Mouse (Mus musculus): ENCODE measurements around the gene Gm20388. TPM values are rescaled to one million over a fixed set of nuclear protein-coding genes. Genes with fewer than 3 reads are reported as not detected.

The Gm20388 gene
- polyA plus RNA-seq, 1 experiment from 2014 or later: not detected

GRCm38 (mm10) chr8:122574667-122575251, 2664.1 kb downstream of the Gm20388 start:
- Histone ChIP-seq H3K4me2 (peak overlapping the region; percentile 95), H3K9me3 (replicated peaks) (no peaks in the 10 kb centered on the region), H3K9ac (no peak overlapping the region), H3K27ac (peak overlapping the region; percentile 24), H3K4me1 (replicated peaks) (peaks cover 44% of the 10 kb centered on the region), H3K27me3 (no peaks in the 10 kb centered on the region), H3K4me3 (peak overlapping the region; percentile 80; the same call in 1 of the 2 replicates), H3K36me3 (peaks cover 36% of the 10 kb centered on the region)
- no peak for ATAC-seq (replicated peaks; ENCODE audit: insufficient number of reproducible peaks, insufficient read depth, low FRiP score, low read depth)
- 27% methylated on average over 10 of the region's 10 CpGs for WGBS

- H3K9me3 ChIP-seq (replicated peaks): no peaks in the 10 kb centered on the region
- H3K27ac ChIP-seq: peak overlapping the region; percentile 24
- peak overlapping the region; percentile 80 for H3K4me3 ChIP-seq
- 0 out of 2 replicates have a peak overlapping the region, but pooled peaks have one; percentile 81 for H3K9ac ChIP-seq
- WGBS: 68% methylated on average over 8 of the region's 8 CpGs
- H3K27me3 ChIP-seq: no peaks in the 10 kb centered on the region
- peaks cover 45% of the 10 kb centered on the region for H3K4me1 ChIP-seq (replicated peaks)
- ATAC-seq (replicated peaks; ENCODE audit: insufficient number of reproducible peaks, insufficient read depth, low FRiP score, low read depth): no peak
- peaks cover 31% of the 10 kb centered on the region for H3K36me3 ChIP-seq
- H3K4me2 ChIP-seq: peak overlapping the region; percentile 95
Measured at GRCm38 (mm10) chr8:122575286-122575685, 2664.6 kb downstream of the Gm20388 start.

DNA sequence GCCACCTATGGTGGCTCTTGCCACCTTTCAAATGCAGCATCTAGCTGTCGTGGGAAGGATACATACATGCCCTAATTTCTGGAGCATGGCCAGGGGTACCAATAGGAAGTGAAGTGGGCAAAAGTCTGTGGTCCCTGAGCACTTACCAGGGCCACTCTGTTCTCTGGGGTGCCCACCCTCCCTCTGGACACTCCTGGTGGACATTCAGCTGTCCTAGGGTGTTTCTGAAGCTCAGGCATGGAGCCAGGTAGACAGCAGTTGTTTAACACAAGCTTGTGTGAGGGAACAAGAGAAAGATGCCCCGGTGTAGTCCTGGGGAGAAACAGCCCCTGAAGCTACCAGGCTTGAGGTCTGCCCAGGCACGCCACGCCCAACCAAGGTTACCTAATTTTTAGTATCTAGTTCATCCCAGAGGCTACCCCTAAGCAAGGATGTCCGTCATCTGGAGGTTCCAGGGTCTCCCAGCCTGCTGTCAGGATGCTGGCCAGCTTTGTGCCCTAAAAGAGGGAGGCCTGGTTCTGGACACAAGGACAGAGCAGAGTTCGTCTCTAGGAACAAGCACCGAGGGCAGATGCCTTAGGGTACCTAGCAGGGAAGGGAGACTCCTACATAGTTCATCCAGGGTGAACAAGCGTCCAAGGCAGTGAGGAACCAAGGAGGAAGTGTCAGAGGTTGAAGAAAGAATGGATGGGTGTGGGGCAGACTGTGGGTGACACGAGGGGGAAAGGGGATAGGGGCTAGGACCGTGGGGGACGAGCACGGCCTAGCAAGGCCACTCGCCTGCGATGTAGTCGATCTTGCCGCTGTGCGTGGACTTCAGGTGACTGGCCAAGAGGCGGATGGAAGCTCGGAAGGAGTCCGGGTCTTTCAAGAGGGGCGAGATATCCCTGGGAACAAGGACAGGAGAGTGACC, 2665.3 kb downstream of the Gm20388 start:
- 17% methylated on average over 21 of the region's 21 CpGs for WGBS
- H3K9ac ChIP-seq: peak overlapping the region; percentile 81
- H3K4me2 ChIP-seq: peak overlapping the region; percentile 95
- peak; percentile 16; the same call in 1 of the 2 replicates for ATAC-seq (replicated peaks; ENCODE audit: insufficient number of reproducible peaks, insufficient read depth, low FRiP score, low read depth)
- H3K4me3 ChIP-seq: peak overlapping the region; percentile 80
- no peaks in the 10 kb centered on the region for H3K9me3 ChIP-seq (replicated peaks)
- H3K27me3 ChIP-seq: no peaks in the 10 kb centered on the region
- peaks cover 45% of the 10 kb centered on the region for H3K4me1 ChIP-seq (replicated peaks)
- H3K27ac ChIP-seq: peak overlapping the region; percentile 64
- peaks cover 24% of the 10 kb centered on the region for H3K36me3 ChIP-seq

DNA sequence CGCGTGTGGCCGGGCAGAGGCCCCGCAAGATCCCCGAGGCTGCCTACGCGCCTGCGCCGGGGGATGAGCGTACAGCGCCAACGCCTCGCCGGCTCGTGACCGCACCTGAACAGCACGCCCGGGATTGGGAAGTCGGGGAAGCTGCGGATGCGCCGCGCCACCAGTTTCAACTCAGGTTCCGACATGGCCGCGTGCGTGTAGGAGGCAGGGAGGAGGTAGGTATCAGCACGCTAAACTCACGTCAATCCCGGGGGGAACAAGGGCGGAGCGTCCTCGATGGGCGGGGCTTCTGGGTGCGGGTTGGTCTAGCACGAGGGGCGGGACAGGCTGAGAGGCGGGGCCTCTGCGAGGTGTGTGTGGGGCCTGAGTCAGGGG, 2666.0 kb downstream of the Gm20388 start, which contains the start of gene Aprt:
TSS of gene Aprt (minus strand) at position 262 of the 375 bp plus-strand sequence.
- Histone ChIP-seq H3K27ac (peak within 1 kb of the TSS; percentile 64), H3K9me3 (replicated peaks) (no peaks in the 10 kb centered on the region), H3K4me3 (peak within 1 kb of the TSS; percentile 80), H3K4me1 (replicated peaks) (peaks cover 45% of the 10 kb centered on the region), H3K27me3 (no peaks in the 10 kb centered on the region), H3K36me3 (peaks cover 17% of the 10 kb centered on the region), H3K4me2 (peak within 1 kb of the TSS; percentile 95), H3K9ac (peak within 1 kb of the TSS; percentile 81)
- WGBS: under 1% methylated on average over 39 of the region's 39 CpGs
- peak; percentile 89 for ATAC-seq (replicated peaks; ENCODE audit: insufficient number of reproducible peaks, insufficient read depth, low FRiP score, low read depth)

GRCm38 (mm10) chr8:122577116-122577515, 2666.5 kb downstream of the Gm20388 start:
- peak overlapping the region; percentile 64; the same call in 1 of the 2 replicates for H3K27ac ChIP-seq
- no peaks in the 10 kb centered on the region for H3K27me3 ChIP-seq
- peak overlapping the region; percentile 80 for H3K4me3 ChIP-seq
- 47% methylated on average over 10 of the region's 10 CpGs for WGBS
- H3K4me1 ChIP-seq (replicated peaks): peaks cover 45% of the 10 kb centered on the region
- H3K36me3 ChIP-seq: peaks cover 13% of the 10 kb centered on the region
- no peaks in the 10 kb centered on the region for H3K9me3 ChIP-seq (replicated peaks)
- 0 out of 2 replicates have a peak overlapping the region, but pooled peaks have one; percentile 26 for H3K9ac ChIP-seq
- ATAC-seq (replicated peaks; ENCODE audit: insufficient number of reproducible peaks, insufficient read depth, low FRiP score, low read depth): peak; percentile 7; the same call in 1 of the 2 replicates
- H3K4me2 ChIP-seq: peak overlapping the region; percentile 95

DNA sequence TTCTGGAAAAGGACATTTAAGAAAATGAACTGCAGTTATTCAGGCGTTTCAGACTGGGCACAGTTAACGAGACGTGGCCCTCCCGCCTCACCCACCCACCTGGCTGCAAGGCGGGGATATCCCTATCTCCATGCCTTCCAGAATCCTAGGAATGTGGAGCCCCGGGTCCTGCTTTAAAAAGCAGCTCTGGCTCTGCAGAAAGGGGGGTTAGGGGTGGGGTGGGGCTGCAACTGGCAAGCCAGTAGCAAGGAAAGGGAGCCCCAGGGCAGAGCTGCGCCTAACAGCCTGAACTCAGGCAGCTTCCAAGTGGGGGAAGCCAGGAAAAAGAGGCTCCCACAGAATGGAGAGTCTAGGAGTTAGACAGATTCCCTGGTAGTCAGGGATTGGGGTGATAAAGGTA, 2668.6 kb downstream of the Gm20388 start:
- Histone ChIP-seq H3K9me3 (replicated peaks) (no peaks in the 10 kb centered on the region), H3K27me3 (no peaks in the 10 kb centered on the region), H3K4me3 (no peak overlapping the region), H3K27ac (no peak overlapping the region), H3K4me1 (replicated peaks) (peaks cover 44% of the 10 kb centered on the region), H3K9ac (no peak overlapping the region), H3K4me2 (no peak overlapping the region), H3K36me3 (no peaks in the 10 kb centered on the region)
- 27% methylated on average over 7 of the region's 7 CpGs for WGBS
- no peak for ATAC-seq (replicated peaks; ENCODE audit: insufficient number of reproducible peaks, insufficient read depth, low FRiP score, low read depth)

GRCm38 (mm10) chr8:122580926-122581325, 2670.3 kb downstream of the Gm20388 start:
- ATAC-seq (replicated peaks; ENCODE audit: insufficient number of reproducible peaks, insufficient read depth, low FRiP score, low read depth): no peak
- H3K36me3 ChIP-seq: no peaks in the 10 kb centered on the region
- 49% methylated on average over 14 of the region's 15 CpGs for WGBS

GRCm38 (mm10) chr8:122584981-122585380, 2674.3 kb downstream of the Gm20388 start:
- H3K4me2 ChIP-seq: no peak overlapping the region
- H3K9ac ChIP-seq: no peak overlapping the region
- H3K4me3 ChIP-seq: no peak overlapping the region
- ATAC-seq (replicated peaks; ENCODE audit: insufficient number of reproducible peaks, insufficient read depth, low FRiP score, low read depth): no peak
- no peaks in the 10 kb centered on the region for H3K9me3 ChIP-seq (replicated peaks)
- no peaks in the 10 kb centered on the region for H3K27me3 ChIP-seq
- WGBS: 73% methylated on average over 9 of the region's 9 CpGs
- peaks cover under 1% of the 10 kb centered on the region; the same call in 1 of the 2 replicates for H3K4me1 ChIP-seq (replicated peaks)
- no peak overlapping the region for H3K27ac ChIP-seq
- no peaks in the 10 kb centered on the region for H3K36me3 ChIP-seq

More at GRCm38 (mm10) chr8:122580926-122581325, 2670.3 kb downstream of the Gm20388 start:
- no peak overlapping the region for H3K27ac ChIP-seq
- H3K9ac ChIP-seq: no peak overlapping the region
- H3K4me1 ChIP-seq (replicated peaks): peaks cover 26% of the 10 kb centered on the region
- no peaks in the 10 kb centered on the region for H3K27me3 ChIP-seq
- H3K4me2 ChIP-seq: no peak overlapping the region
- no peaks in the 10 kb centered on the region for H3K9me3 ChIP-seq (replicated peaks)
- H3K4me3 ChIP-seq: no peak overlapping the region

DNA sequence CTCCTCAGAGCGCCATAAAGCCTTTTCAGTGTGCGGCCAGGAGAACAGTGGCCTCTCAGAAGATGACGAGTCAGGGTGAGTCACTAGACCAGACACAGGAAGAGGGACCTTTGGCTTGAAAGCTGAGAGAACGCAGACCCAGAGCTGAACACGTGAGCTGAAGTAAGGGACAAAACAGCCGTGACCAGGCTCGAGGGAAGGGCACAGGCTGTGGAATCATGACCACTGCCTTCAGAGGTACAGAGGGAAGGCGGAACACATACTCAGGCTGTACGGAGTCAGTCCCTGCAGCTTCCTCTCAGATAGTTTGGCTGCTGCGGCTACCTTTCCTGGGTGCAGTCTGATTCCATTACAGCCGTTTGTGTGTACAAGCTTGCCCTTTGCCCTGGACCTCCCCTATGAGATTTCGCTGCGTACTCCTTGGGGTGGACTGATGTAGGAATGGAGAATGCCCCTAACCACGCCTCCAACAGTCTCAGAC, 2674.8 kb downstream of the Gm20388 start:
- Histone ChIP-seq H3K4me2 (no peak overlapping the region), H3K9ac (no peak overlapping the region), H3K9me3 (replicated peaks) (no peaks in the 10 kb centered on the region), H3K27me3 (no peaks in the 10 kb centered on the region), H3K4me1 (replicated peaks) (no peaks in the 10 kb centered on the region), H3K4me3 (no peak overlapping the region), H3K27ac (no peak overlapping the region), H3K36me3 (no peaks in the 10 kb centered on the region)
- 53% methylated on average over 14 of the region's 14 CpGs for WGBS
- no peak for ATAC-seq (replicated peaks; ENCODE audit: insufficient number of reproducible peaks, insufficient read depth, low FRiP score, low read depth)

- H3K4me1 ChIP-seq (replicated peaks): no peaks in the 10 kb centered on the region
- H3K9ac ChIP-seq: no peak overlapping the region
- H3K27ac ChIP-seq: no peak overlapping the region
- WGBS: 74% methylated on average over 7 of the region's 7 CpGs
- no peak for ATAC-seq (replicated peaks; ENCODE audit: insufficient number of reproducible peaks, insufficient read depth, low FRiP score, low read depth)
- H3K27me3 ChIP-seq: no peaks in the 10 kb centered on the region
- H3K4me3 ChIP-seq: no peak overlapping the region
- no peak overlapping the region for H3K4me2 ChIP-seq
- H3K36me3 ChIP-seq: no peaks in the 10 kb centered on the region
- no peaks in the 10 kb centered on the region for H3K9me3 ChIP-seq (replicated peaks)
Measured at GRCm38 (mm10) chr8:122586171-122586570, 2675.5 kb downstream of the Gm20388 start.

DNA sequence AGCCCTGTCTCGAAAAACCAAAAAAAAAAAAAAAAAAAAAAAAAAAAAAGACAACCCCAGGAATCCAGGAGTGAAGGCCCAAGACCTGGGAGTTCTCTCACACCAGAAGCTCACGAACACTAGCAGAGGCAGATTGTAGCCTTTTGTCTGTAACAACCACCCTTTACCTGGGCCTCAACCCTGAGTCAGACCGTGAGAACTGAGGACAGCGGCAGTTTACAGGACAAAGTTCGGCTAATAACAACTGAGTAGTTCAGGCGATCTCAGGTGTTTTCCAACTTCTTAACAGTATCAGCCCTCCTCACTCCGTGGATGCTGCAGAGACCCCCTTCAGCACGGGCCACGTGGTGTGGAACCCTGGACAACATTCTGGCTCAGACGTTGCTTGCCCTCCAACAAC, 2676.1 kb downstream of the Gm20388 start:
- Histone ChIP-seq H3K4me2 (no peak overlapping the region), H3K9ac (no peak overlapping the region), H3K4me3 (no peak overlapping the region), H3K9me3 (replicated peaks) (no peaks in the 10 kb centered on the region), H3K27ac (no peak overlapping the region), H3K27me3 (no peaks in the 10 kb centered on the region), H3K36me3 (no peaks in the 10 kb centered on the region), H3K4me1 (replicated peaks) (no peaks in the 10 kb centered on the region)
- 82% methylated on average over 10 of the region's 10 CpGs for WGBS
- ATAC-seq (replicated peaks; ENCODE audit: insufficient number of reproducible peaks, insufficient read depth, low FRiP score, low read depth): no peak
